Mouse (Mus musculus) megakaryocyte, adult 5-6 weeks (primary cell): Measurements from ENCODE around the gene Map1s. TPM values are rescaled to one million over a fixed set of nuclear protein-coding genes. Genes with fewer than 3 reads are reported as not detected.
"Not testable (repeated sequence)": the region's sequence is repeated elsewhere in the genome, so short reads cannot be mapped to it uniquely, and the experiment has no call there.

ENCODE experiments used
- ATAC-seq: 2 replicates; pipeline ENCODE4 v1.8.0; 2016; ENCODE audit warnings: mild to moderate bottlenecking, inconsistent platforms; ENCODE audit not compliant: poor library complexity, severe bottlenecking
- total RNA-seq, 2 experiments: library from RNA; stranded (forward) in 1 of 2; stranded (reverse) in 1 of 2; fragments of 153-499, 151-499 nt in 1 of 2; fragments of 221-1000, 200-1000 nt in 1 of 2; gene quantifications; 2 replicates each; pipeline versions ENCODE4 v1.2.3 to v1.2.4; 2015 to 2017

The Map1s gene
- total RNA-seq, 2 experiments from 2014 or later, result 11.8 to 15.0 TPM

- no peak for ATAC-seq
These were observed 29.4 kb upstream of the Map1s start for GRCm38 (mm10) chr8:70876382-70876781.

GRCm38 (mm10) chr8:70878178-70878577, 27.6 kb upstream of the Map1s start:
- no peak for ATAC-seq

- ATAC-seq, result no peak
These were observed 26.2 kb upstream of the Map1s start for GRCm38 (mm10) chr8:70879500-70879899.

- no peak for ATAC-seq
These were observed 25.6 kb upstream of the Map1s start for GRCm38 (mm10) chr8:70880126-70880525.

GRCm38 (mm10) chr8:70880546-70880945, 25.2 kb upstream of the Map1s start:
- no peak for ATAC-seq

GRCm38 (mm10) chr8:70884186-70884585, 21.5 kb upstream of the Map1s start:
- ATAC-seq, result no peak

- no peak for ATAC-seq
These were observed 21.0 kb upstream of the Map1s start for GRCm38 (mm10) chr8:70884683-70885082.

GRCm38 (mm10) chr8:70885612-70886011, 20.1 kb upstream of the Map1s start:
- ATAC-seq, result no peak

- no peak for ATAC-seq
These were observed 18.1 kb upstream of the Map1s start for GRCm38 (mm10) chr8:70887669-70888068.

- ATAC-seq, result no peak
These were observed 15.1 kb upstream of the Map1s start for GRCm38 (mm10) chr8:70890656-70891055.

GRCm38 (mm10) chr8:70891356-70891755, 14.4 kb upstream of the Map1s start:
- no peak for ATAC-seq

GRCm38 (mm10) chr8:70892022-70892895, 13.5 kb upstream of the Map1s start, which contains the start of gene Slc5a5:
Slc5a5 (minus strand) TSS chr8:70892757.
- no peak for ATAC-seq

GRCm38 (mm10) chr8:70892896-70893655, 12.7 kb upstream of the Map1s start:
- ATAC-seq, result no peak

GRCm38 (mm10) chr8:70893656-70894384, 11.9 kb upstream of the Map1s start:
- peak; percentile 33; the same call in 1 of the 2 replicates for ATAC-seq

- no peak for ATAC-seq
These were observed 11.4 kb upstream of the Map1s start for GRCm38 (mm10) chr8:70894385-70894720.

GRCm38 (mm10) chr8:70894771-70895545, 10.8 kb upstream of the Map1s start:
- ATAC-seq, result no peak

- not testable (repeated sequence) for ATAC-seq
These were observed 10.0 kb upstream of the Map1s start for GRCm38 (mm10) chr8:70895571-70896259.

GRCm38 (mm10) chr8:70896316-70897020, 9.3 kb upstream of the Map1s start:
- ATAC-seq, result no peak

- peak; percentile 91 for ATAC-seq
These were observed 8.6 kb upstream of the Map1s start, which contains the start of gene Rpl18a for GRCm38 (mm10) chr8:70897021-70897680. Rpl18a (minus strand) TSS chr8:70897412.
